Mouse (Mus musculus): Measurements from ENCODE around the gene Nppa.

GRCm38 (mm10) chr4:147985205-147986132 lies 15.1 kb upstream of the Nppa start, which contains the start of gene Nppb:
- TF ChIP-seq CTCF (IDR thresholded peaks at IDR 0.05; ENCODE audit: extremely low read depth, insufficient read depth, insufficient read length, insufficient replicate concordance) (no peak), POLR2A (IDR thresholded peaks at IDR 0.05; ENCODE audit: low read depth, low read length) (no peak)
